Mouse (Mus musculus) hindbrain, embryonic 10.5 days (tissue): Measurements from ENCODE around the gene Sfxn2. TPM values are rescaled to one million over a fixed set of nuclear protein-coding genes. Genes with fewer than 3 reads are reported as not detected.

Experiments used
- DNase-seq: peaks from one replicate; pipeline ENCODE4 v3.0.0-alpha.2; 2017; ENCODE audit warnings: low spot score
- H3K27ac ChIP-seq: fragments of 300-500 bp; sonication (generic); 2 replicates; pipeline ENCODE4 v1.5.1; 2016; ENCODE audit warnings: mild to moderate bottlenecking, moderate library complexity
- H3K27me3 ChIP-seq: fragments of 300-500 bp; sonication (generic); 2 replicates; pipeline ENCODE4 v1.6.1; 2016; ENCODE audit warnings: mild to moderate bottlenecking; ENCODE audit not compliant: poor library complexity, insufficient read depth, severe bottlenecking
- H3K36me3 ChIP-seq: fragments of 300-500 bp; sonication (generic); 2 replicates; pipeline ENCODE4 v1.6.1; 2016; ENCODE audit warnings: mild to moderate bottlenecking, moderate library complexity
- H3K4me1 ChIP-seq: fragments of 300-500 bp; sonication (generic); replicated peaks from 2 replicates; pipeline ENCODE4 v1.6.1; 2016; ENCODE audit warnings: mild to moderate bottlenecking
- H3K4me3 ChIP-seq: fragments of 300-500 bp; sonication (generic); 2 replicates; pipeline ENCODE4 v1.5.1; 2016; ENCODE audit warnings: mild to moderate bottlenecking, moderate library complexity
- H3K9me3 ChIP-seq: fragments of 300-500 bp; sonication (generic); 2 replicates; pipeline ENCODE4 v1.6.1; 2016; ENCODE audit warnings: mild to moderate bottlenecking, moderate library complexity
- WGBS: fragments of 180-500 bp; shearing (Covaris S2); methylation state at CpG from one replicate; pipeline ENCODE4 v1.1.7; 2016; 5-methylcytosine and 5-hydroxymethylcytosine counted together
- polyA plus RNA-seq: library from polyadenylated mRNA; unstranded; fragments of >200 nt; fragmentation: Nextera tagmentation; extraction: Ambion mirVana; gene quantifications from 2 replicates; pipeline ENCODE4 v1.2.1, GENCODE M21; 2016

Sfxn2 gene
- 12.9 and 17.9 TPM in 2 replicates for polyA plus RNA-seq

GRCm38 (mm10) chr19:46572951-46573937 lies at the start of gene Sfxn2, which contains the start of gene Arl3:
Gene Sfxn2, plus strand, starts transcription at chr19:46573365.
Gene Arl3, minus strand, starts transcription at chr19:46573198.
- peak within 1 kb of the TSS; percentile 95 for H3K27ac ChIP-seq
- no peaks in the 10 kb centered on the region; the same call in 1 of the 2 replicates for H3K36me3 ChIP-seq
- no peaks in the 10 kb centered on the region for H3K9me3 ChIP-seq
- H3K27me3 ChIP-seq = no peaks in the 10 kb centered on the region
- peak within 1 kb of the TSS; percentile 89 for H3K4me3 ChIP-seq
- WGBS = under 1% methylated on average over 67 of the region's 67 CpGs
- peaks cover 37% of the 10 kb centered on the region for H3K4me1 ChIP-seq
- DNase-seq = peak; percentile 99

GRCm38 (mm10) chr19:46523480-46524151 lies 49.5 kb upstream of the Sfxn2 start:
- Histone ChIP-seq H3K27ac (peak overlapping the region; percentile 88), H3K36me3 (no peaks in the 10 kb centered on the region), H3K27me3 (no peaks in the 10 kb centered on the region), H3K4me1 (peaks cover 91% of the 10 kb centered on the region), H3K9me3 (no peaks in the 10 kb centered on the region), H3K4me3 (peak overlapping the region; percentile 47)
- peak; percentile 82 for DNase-seq
- WGBS = 3% methylated on average over 20 of the region's 20 CpGs

DNA sequence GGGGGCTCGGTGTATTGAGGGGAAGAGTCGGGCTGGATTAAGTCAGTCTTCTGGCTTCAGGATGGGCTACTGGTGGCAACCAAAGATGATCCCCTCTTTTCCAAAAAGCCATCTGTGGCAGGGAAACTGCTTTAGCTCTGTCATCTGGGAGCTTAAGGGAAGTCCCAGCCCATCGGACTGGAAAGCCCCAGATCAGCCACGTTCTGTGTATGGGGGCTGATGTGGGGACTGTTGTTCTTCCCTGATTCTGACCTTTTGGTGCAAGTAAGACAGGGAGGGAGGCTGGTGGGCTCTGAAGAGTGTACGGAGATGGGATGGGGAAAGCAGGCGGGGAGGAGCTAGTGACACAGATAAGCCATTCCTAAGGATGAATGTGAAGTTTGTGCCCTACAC lies 49.0 kb upstream of the Sfxn2 start:
- no peak for DNase-seq
- Histone ChIP-seq H3K9me3 (no peaks in the 10 kb centered on the region), H3K27ac (peak overlapping the region; percentile 88), H3K4me3 (peak overlapping the region; percentile 47), H3K36me3 (no peaks in the 10 kb centered on the region), H3K27me3 (no peaks in the 10 kb centered on the region), H3K4me1 (peaks cover 91% of the 10 kb centered on the region)
- WGBS = 5% methylated on average over 6 of the region's 6 CpGs

- Histone ChIP-seq H3K9me3 (no peaks in the 10 kb centered on the region), H3K4me1 (peaks cover 91% of the 10 kb centered on the region), H3K36me3 (no peaks in the 10 kb centered on the region), H3K27ac (peak overlapping the region; percentile 88), H3K27me3 (no peaks in the 10 kb centered on the region), H3K4me3 (peak overlapping the region; percentile 47)
- peak; percentile 67 for DNase-seq
- 25% methylated on average over 14 of the region's 14 CpGs for WGBS
Observed at GRCm38 (mm10) chr19:46524601-46525321, 48.4 kb upstream of the Sfxn2 start.

GRCm38 (mm10) chr19:46525691-46526631 lies 47.2 kb upstream of the Sfxn2 start:
- 41% methylated on average over 10 of the region's 10 CpGs for WGBS
- H3K36me3 ChIP-seq = no peaks in the 10 kb centered on the region
- peak overlapping the region; percentile 92 for H3K27ac ChIP-seq
- DNase-seq = peak; percentile 30
- no peaks in the 10 kb centered on the region for H3K9me3 ChIP-seq
- H3K27me3 ChIP-seq = no peaks in the 10 kb centered on the region
- peaks cover 95% of the 10 kb centered on the region for H3K4me1 ChIP-seq
- H3K4me3 ChIP-seq = 0 out of 2 replicates have a peak overlapping the region, but pooled peaks have one; percentile 16

GRCm38 (mm10) chr19:46527632-46528528 lies 45.3 kb upstream of the Sfxn2 start:
- 4% methylated on average over 17 of the region's 17 CpGs for WGBS

DNA sequence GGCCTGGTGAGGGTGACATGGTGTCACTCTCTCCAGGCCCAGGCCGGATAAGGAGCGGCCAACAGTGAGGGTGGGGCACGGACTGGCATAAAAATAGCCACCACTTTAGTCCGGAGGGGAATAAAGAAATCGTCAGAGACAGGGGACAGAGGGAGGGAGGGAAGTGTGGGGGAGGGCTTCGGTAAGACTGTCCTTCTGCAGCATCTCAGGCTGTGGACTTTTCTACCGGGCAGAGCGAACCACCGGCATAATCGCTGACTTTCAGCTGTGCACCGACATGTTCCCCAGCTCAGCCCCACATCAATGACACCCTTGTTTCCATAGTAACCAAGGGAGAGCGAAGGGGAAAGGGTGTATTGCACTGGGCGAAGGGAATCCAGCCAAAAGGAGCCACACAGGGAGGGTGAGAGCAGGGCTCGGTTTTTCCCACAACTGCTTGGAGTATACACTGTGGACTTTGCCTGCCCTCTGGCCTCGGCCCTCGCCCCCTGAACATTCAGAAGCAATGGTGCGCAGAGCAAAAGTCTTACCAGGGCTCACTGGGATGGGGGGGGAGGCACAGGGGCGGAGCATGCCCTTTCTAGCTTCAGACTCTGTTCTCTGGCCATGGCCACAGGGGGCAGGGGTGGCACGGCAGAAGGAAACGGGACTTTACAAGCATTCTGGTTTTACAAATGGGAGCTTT lies 44.5 kb upstream of the Sfxn2 start:
- Histone ChIP-seq H3K4me1 (peaks cover 100% of the 10 kb centered on the region), H3K4me3 (peak overlapping the region; percentile 44), H3K27me3 (no peaks in the 10 kb centered on the region), H3K9me3 (no peaks in the 10 kb centered on the region), H3K27ac (peak overlapping the region; percentile 92), H3K36me3 (no peaks in the 10 kb centered on the region)
- DNase-seq = peak; percentile 88
- WGBS = under 1% methylated on average over 20 of the region's 20 CpGs

More at GRCm38 (mm10) chr19:46527632-46528528, 45.3 kb upstream of the Sfxn2 start:
- peak overlapping the region; percentile 92 for H3K27ac ChIP-seq
- H3K4me3 ChIP-seq = peak overlapping the region; percentile 44
- H3K27me3 ChIP-seq = no peaks in the 10 kb centered on the region
- H3K36me3 ChIP-seq = no peaks in the 10 kb centered on the region
- H3K9me3 ChIP-seq = no peaks in the 10 kb centered on the region
- DNase-seq = peak; percentile 23
- H3K4me1 ChIP-seq = peaks cover 100% of the 10 kb centered on the region

GRCm38 (mm10) chr19:46529601-46530448 lies 43.3 kb upstream of the Sfxn2 start:
- peak overlapping the region; percentile 44 for H3K4me3 ChIP-seq
- 4% methylated on average over 13 of the region's 13 CpGs for WGBS
- peak overlapping the region; percentile 92 for H3K27ac ChIP-seq
- DNase-seq = peak; percentile 49
- peaks cover 5% of the 10 kb centered on the region; the same call in 1 of the 2 replicates for H3K36me3 ChIP-seq
- H3K27me3 ChIP-seq = no peaks in the 10 kb centered on the region
- peaks cover 100% of the 10 kb centered on the region for H3K4me1 ChIP-seq
- no peaks in the 10 kb centered on the region for H3K9me3 ChIP-seq

DNA sequence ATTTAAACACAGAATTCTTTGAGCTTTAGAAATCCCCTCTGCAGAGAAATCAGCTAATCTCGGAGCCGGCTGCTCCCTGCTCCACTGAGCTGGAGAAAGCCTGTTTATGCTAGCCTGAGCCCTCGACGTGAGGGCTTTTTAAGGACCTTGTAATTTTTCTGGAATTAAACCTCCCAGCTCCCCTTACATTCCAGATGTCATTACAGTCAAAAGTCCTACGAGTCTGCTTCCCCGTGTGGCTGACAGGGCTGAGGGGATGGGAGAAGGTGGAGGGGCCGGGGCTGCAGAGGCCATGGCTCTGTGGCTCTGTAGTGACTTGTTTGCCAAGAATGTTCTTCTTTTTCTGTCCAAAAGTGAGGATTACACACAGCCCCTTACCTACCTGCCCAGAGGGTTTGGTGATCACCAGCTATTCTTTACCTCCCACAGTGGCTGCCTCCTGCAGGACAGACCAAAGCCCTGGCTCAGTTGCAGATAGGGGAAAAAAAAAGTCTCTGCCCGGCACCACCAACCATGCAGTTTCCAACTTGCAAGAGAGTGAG lies 42.6 kb upstream of the Sfxn2 start:
- DNase-seq = peak; percentile 21
- no peaks in the 10 kb centered on the region for H3K9me3 ChIP-seq
- peaks cover 99% of the 10 kb centered on the region for H3K4me1 ChIP-seq
- H3K4me3 ChIP-seq = peak overlapping the region; percentile 44
- 3% methylated on average over 8 of the region's 8 CpGs for WGBS
- H3K27ac ChIP-seq = peak overlapping the region; percentile 92
- H3K36me3 ChIP-seq = peaks cover 8% of the 10 kb centered on the region; the same call in 1 of the 2 replicates
- H3K27me3 ChIP-seq = no peaks in the 10 kb centered on the region
